In the genomic region with DNA sequence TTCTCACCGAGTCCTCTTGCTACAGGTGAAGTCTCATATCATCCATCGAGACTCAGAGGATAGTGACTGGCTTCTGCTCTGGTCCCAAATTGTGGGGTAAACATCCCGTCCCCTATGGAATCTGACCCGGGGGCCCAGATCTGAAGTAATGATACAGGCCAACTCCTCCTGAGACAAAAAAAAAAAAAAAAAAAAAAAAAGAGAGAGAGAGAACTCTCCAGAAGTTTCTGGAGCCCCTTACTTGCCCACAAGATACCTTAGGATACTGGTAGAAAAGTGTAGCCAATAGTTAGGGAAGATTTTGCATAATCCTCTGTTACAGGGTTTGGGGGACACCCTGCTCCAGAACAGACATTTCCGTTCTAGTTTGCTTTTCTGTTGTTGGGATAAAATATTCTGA, we compare ENCODE assay signal across 9 mouse cellular contexts. TPM values are rescaled to one million over a fixed set of nuclear protein-coding genes. Genes with fewer than 3 reads are reported as not detected.
DNase-seq lines count a peak whose midpoint lies in the region; ATAC-seq and TF ChIP-seq lines count a peak whose summit lies in the region.
"Had no signal": no experiment of that assay in that cellular context is flagged by ENCODE, and none has a peak within 500 bp of the region (broad histone marks: within the 10 kb centered on the region; RNA-seq: fewer than 3 reads in every experiment).

No protein-coding gene starts in this region.

- peak overlapping the region; percentile 53 for H3K4me2 ChIP-seq in forebrain, embryonic 11.5 days (ENCODE audit: low read depth, low read length, severe bottlenecking)
- no peak overlapping the region for H3K4me2 ChIP-seq in forebrain, embryonic 16.5 days (ENCODE audit: low read length)
- peak overlapping the region; percentile 86 for H3K4me2 ChIP-seq in limb, embryonic 15.5 days
- peak overlapping the region; percentile 75 for H3K4me2 ChIP-seq in stomach, postnatal 0 days (replicated peaks; ENCODE audit: low read depth)

- H3K9ac ChIP-seq in forebrain, embryonic 11.5 days (ENCODE audit: low read length): no peak overlapping the region
- no peak overlapping the region for H3K9ac ChIP-seq in forebrain, embryonic 16.5 days (replicated peaks; ENCODE audit: low read depth, low read length)
- no peak overlapping the region for H3K9ac ChIP-seq in limb, embryonic 15.5 days
- no peak overlapping the region for H3K9ac ChIP-seq in stomach, postnatal 0 days (ENCODE audit: low read length)

- 18% methylated on average over 5 of the region's 5 CpGs for WGBS in forebrain, embryonic 11.5 days
- whole genome bisulfite sequencing in forebrain, embryonic 16.5 days: 24% methylated on average over 5 of the region's 5 CpGs
- 24% methylated on average over 5 of the region's 5 CpGs for WGBS in limb, embryonic 15.5 days
- WGBS in stomach, postnatal 0 days: 30% methylated on average over 5 of the region's 5 CpGs

- no peaks in the 10 kb centered on the region for H3K9me3 ChIP-seq in forebrain, embryonic 11.5 days (ENCODE audit: control insufficient read depth, low read length)
- H3K9me3 ChIP-seq in forebrain, embryonic 16.5 days (ENCODE audit: control insufficient read depth, low read length): no peaks in the 10 kb centered on the region
- H3K9me3 ChIP-seq in megakaryocyte, embryonic 14.5 days: no peaks in the 10 kb centered on the region
- H3K9me3 ChIP-seq in limb, embryonic 15.5 days: no peaks in the 10 kb centered on the region
- H3K9me3 ChIP-seq in stomach, postnatal 0 days (ENCODE audit: control insufficient read depth, low read length): no peaks in the 10 kb centered on the region

- no peaks in the 10 kb centered on the region for H3K36me3 ChIP-seq in forebrain, embryonic 11.5 days (ENCODE audit: control insufficient read depth, insufficient read depth, low read length)
- H3K36me3 ChIP-seq in forebrain, embryonic 16.5 days (ENCODE audit: control insufficient read depth, insufficient read depth): no peaks in the 10 kb centered on the region
- H3K36me3 ChIP-seq in megakaryocyte, embryonic 14.5 days (replicated peaks; ENCODE audit: low read length): no peaks in the 10 kb centered on the region
- H3K36me3 ChIP-seq in limb, embryonic 15.5 days: no peaks in the 10 kb centered on the region
- H3K36me3 ChIP-seq in stomach, postnatal 0 days (ENCODE audit: control insufficient read depth, insufficient read depth, low read length): no peaks in the 10 kb centered on the region

- DNase-seq in forebrain, embryonic 11.5 days (ENCODE audit: low spot score): no peak
- no peak for DNase-seq in stomach, postnatal 0 days (ENCODE audit: low spot score)
- DNase-seq in right cerebral cortex, postnatal 14 days: no peak

- H3K4me1 ChIP-seq in forebrain, embryonic 11.5 days (replicated peaks; ENCODE audit: control insufficient read depth, insufficient read depth, low read length): peaks cover 7% of the 10 kb centered on the region; the same call in 1 of the 2 replicates
- peaks cover 11% of the 10 kb centered on the region for H3K4me1 ChIP-seq in forebrain, embryonic 16.5 days (replicated peaks; ENCODE audit: control insufficient read depth, insufficient read depth, low read length)
- H3K4me1 ChIP-seq in megakaryocyte, embryonic 14.5 days: peaks cover 39% of the 10 kb centered on the region
- H3K4me1 ChIP-seq in limb, embryonic 15.5 days: peaks cover 27% of the 10 kb centered on the region; the same call in 1 of the 2 replicates
- H3K4me1 ChIP-seq in stomach, postnatal 0 days (replicated peaks; ENCODE audit: control insufficient read depth, insufficient read depth): peaks cover 4% of the 10 kb centered on the region; the same call in 1 of the 2 replicates

- no peak for ATAC-seq in forebrain, embryonic 11.5 days (replicated peaks; ENCODE audit: low FRiP score)
- ATAC-seq in forebrain, embryonic 16.5 days: no peak
- ATAC-seq in megakaryocyte, adult 5-6 weeks (ENCODE audit: poor library complexity, severe bottlenecking): no peak
- ATAC-seq in limb, embryonic 15.5 days (ENCODE audit: insufficient number of reproducible peaks, low FRiP score, low TSS enrichment, low read depth): no peak
- no peak for ATAC-seq in stomach, postnatal 0 days (ENCODE audit: low FRiP score, low TSS enrichment)
- ATAC-seq in CD4-positive, CD25-positive, alpha-beta regulatory T cell, adult 4 months: no peak

- no peak for TF ChIP-seq EP300 in stomach, postnatal 0 days (optimal IDR thresholded peaks at IDR 0.05)

- no peak for TF ChIP-seq CTCF in stomach, postnatal 0 days (IDR thresholded peaks at IDR 0.05; ENCODE audit: low read depth)

- H3K4me3 ChIP-seq in forebrain, embryonic 11.5 days (ENCODE audit: low read depth, low read length): no peak overlapping the region
- H3K4me3 ChIP-seq in forebrain, embryonic 16.5 days (replicated peaks; ENCODE audit: low read length): no peak overlapping the region
- peak overlapping the region; percentile 92 for H3K4me3 ChIP-seq in megakaryocyte, embryonic 14.5 days (replicated peaks)
- H3K4me3 ChIP-seq in limb, embryonic 15.5 days: peak overlapping the region; percentile 39; the same call in 1 of the 2 replicates
- no peak overlapping the region for H3K4me3 ChIP-seq in stomach, postnatal 0 days (ENCODE audit: low read depth, low read length)

- H3K27me3 ChIP-seq in forebrain, embryonic 11.5 days (ENCODE audit: control insufficient read depth, insufficient read depth, low read length): peaks cover 12% of the 10 kb centered on the region
- H3K27me3 ChIP-seq in forebrain, embryonic 16.5 days (replicated peaks; ENCODE audit: control insufficient read depth, insufficient read depth, low read length): peaks cover 6% of the 10 kb centered on the region
- peaks cover 41% of the 10 kb centered on the region for H3K27me3 ChIP-seq in megakaryocyte, embryonic 14.5 days (replicated peaks)
- no peaks in the 10 kb centered on the region for H3K27me3 ChIP-seq in limb, embryonic 15.5 days
- no peaks in the 10 kb centered on the region for H3K27me3 ChIP-seq in stomach, postnatal 0 days (ENCODE audit: control insufficient read depth, insufficient read depth, low read length)

- H3K27ac ChIP-seq in forebrain, embryonic 11.5 days (ENCODE audit: low read depth, low read length): no peak overlapping the region
- H3K27ac ChIP-seq in forebrain, embryonic 16.5 days (ENCODE audit: low read length): no peak overlapping the region
- H3K27ac ChIP-seq in limb, embryonic 15.5 days: peak overlapping the region; percentile 7; the same call in 1 of the 2 replicates
- H3K27ac ChIP-seq in stomach, postnatal 0 days (replicated peaks): no peak overlapping the region

RNA-seq across cellular contexts. Expression of a gene that starts 8.1 kb away (rescaled TPM):
- not detected in 2 replicates for polyA plus RNA-seq in forebrain, embryonic 11.5 days (2014; fragmentation: Nextera tagmentation; extraction: Ambion mirVana)
- not detected in 2 replicates for polyA plus RNA-seq in forebrain, embryonic 16.5 days (2015; fragmentation: Nextera tagmentation; extraction: Ambion mirVana)
- not detected in 2 replicates for polyA plus RNA-seq in megakaryocyte, embryonic 14.5 days (2012; ENCODE audit: insufficient read depth, low replicate concordance)
- total RNA-seq in megakaryocyte, adult 5-6 weeks (2015): not detected in 2 replicates
- not detected in 2 replicates for total RNA-seq in megakaryocyte, adult 5-6 weeks (2017)
- polyA plus RNA-seq in limb, embryonic 15.5 days (2015; fragmentation: Nextera tagmentation; extraction: Ambion mirVana): not detected in 2 replicates
- polyA plus RNA-seq in stomach, postnatal 0 days (2015; fragmentation: Nextera tagmentation; extraction: Ambion mirVana): not detected in 2 replicates
- not detected for polyA plus RNA-seq in CD4-positive, CD25-positive, alpha-beta regulatory T cell, adult 4 months (2017; shearing (Covaris generic))
- total RNA-seq: common myeloid progenitor, adult 5-6 weeks had no signal

RNA-seq across cellular contexts. Expression of a gene that starts 24.6 kb away (rescaled TPM):
- 6.8 and 7.6 TPM in 2 replicates for polyA plus RNA-seq in forebrain, embryonic 11.5 days (2014; fragmentation: Nextera tagmentation; extraction: Ambion mirVana)
- 11.0 and 13.3 TPM in 2 replicates for polyA plus RNA-seq in forebrain, embryonic 16.5 days (2015; fragmentation: Nextera tagmentation; extraction: Ambion mirVana)
- 1.4 and 2.2 TPM in 2 replicates for polyA plus RNA-seq in megakaryocyte, embryonic 14.5 days (2012; ENCODE audit: insufficient read depth, low replicate concordance)
- total RNA-seq in megakaryocyte, adult 5-6 weeks (2015): 10.8 and 12.3 TPM in 2 replicates
- 6.9 and 11.0 TPM in 2 replicates for total RNA-seq in megakaryocyte, adult 5-6 weeks (2017)
- polyA plus RNA-seq in limb, embryonic 15.5 days (2015; fragmentation: Nextera tagmentation; extraction: Ambion mirVana): 7.4 and 8.5 TPM in 2 replicates
- polyA plus RNA-seq in stomach, postnatal 0 days (2015; fragmentation: Nextera tagmentation; extraction: Ambion mirVana): 4.8 and 5.6 TPM in 2 replicates
- 1 to 10 TPM; 2.5 to 2.9 TPM for polyA plus RNA-seq in CD4-positive, CD25-positive, alpha-beta regulatory T cell, adult 4 months (2017; shearing (Covaris generic))

RNA-seq across cellular contexts. Expression of a gene that starts 54.0 kb away (rescaled TPM):
- polyA plus RNA-seq in forebrain, embryonic 11.5 days (2014; fragmentation: Nextera tagmentation; extraction: Ambion mirVana): 0.65 and 0.69 TPM in 2 replicates
- polyA plus RNA-seq in forebrain, embryonic 16.5 days (2015; fragmentation: Nextera tagmentation; extraction: Ambion mirVana): 0.48 and 0.99 TPM in 2 replicates
- 0.96 TPM in 1 of 2 replicates, not detected in the other for polyA plus RNA-seq in megakaryocyte, embryonic 14.5 days (2012; ENCODE audit: insufficient read depth, low replicate concordance)
- 19.5 and 31.4 TPM in 2 replicates for total RNA-seq in megakaryocyte, adult 5-6 weeks (2015)
- total RNA-seq in megakaryocyte, adult 5-6 weeks (2017): 10.7 and 12.1 TPM in 2 replicates
- polyA plus RNA-seq in limb, embryonic 15.5 days (2015; fragmentation: Nextera tagmentation; extraction: Ambion mirVana): 2.7 and 3.5 TPM in 2 replicates
- 26.4 and 31.8 TPM in 2 replicates for polyA plus RNA-seq in stomach, postnatal 0 days (2015; fragmentation: Nextera tagmentation; extraction: Ambion mirVana)
- 10 to 100 TPM; 13.4 to 14.9 TPM for polyA plus RNA-seq in CD4-positive, CD25-positive, alpha-beta regulatory T cell, adult 4 months (2017; shearing (Covaris generic))

Comparison
In these comparisons a context has a peak if more than half of its experiments do, and no peak if none do; other contexts are left out.
1. H3K4me3 ChIP-seq: peak in megakaryocyte, embryonic 14.5 days (single experiment) and limb, embryonic 15.5 days (single experiment); none in forebrain, embryonic 11.5 days (single experiment), forebrain, embryonic 16.5 days (single experiment) and stomach, postnatal 0 days (single experiment).